Mouse (Mus musculus) olfactory bulb, adult 2 months (tissue): ENCODE results near the gene Tcf7l2.

Source experiments
- CTCF ChIP-seq: fragments of 200-500 bp; IDR thresholded peaks from 2 replicates; pipeline ENCODE4 v1.5.1; 2012; ENCODE audit warnings: low read depth, mild to moderate bottlenecking, low read length, moderate library complexity; ENCODE audit not compliant: insufficient read depth
- POLR2A ChIP-seq: fragments of 200-500 bp; IDR thresholded peaks from 2 replicates; pipeline ENCODE4 v1.6.1; 2012; ENCODE audit warnings: mild to moderate bottlenecking, low read depth, low read length, moderate library complexity; ENCODE audit not compliant: insufficient read depth

- TF ChIP-seq CTCF: no peak
- TF ChIP-seq POLR2A: no peak
These were observed 161.2 kb downstream of the Tcf7l2 start for GRCm38 (mm10) chr19:55902573-55903385.
